Mouse (Mus musculus) lung, adult 18-20 months (tissue): ENCODE data around the gene Rpl27.
"Not testable (repeated sequence)": the region's sequence is repeated elsewhere in the genome, so short reads cannot be mapped to it uniquely, and the experiment has no call there.

Experiments
- DNase-seq, 2 experiments: peaks; one replicate each; pipeline ENCODE4 v3.0.0; 2022; ENCODE audit warnings: mixed read lengths in 2 of 2

Gene Rpl27

GRCm38 (mm10) chr11:101448274-101448746 lies 6.2 kb downstream of the Rpl27 start, which contains the start of gene Ifi35:
TSS of gene Ifi35 (plus strand) at chr11:101448407.
- peak; percentile 91 to 93 for DNase-seq

GRCm38 (mm10) chr11:101448899-101449298 lies 6.8 kb downstream of the Rpl27 start:
- DNase-seq = peak in 1 of 2 experiments; percentile 17

- not testable (repeated sequence) for DNase-seq
Observed at GRCm38 (mm10) chr11:101449596-101449995, 7.5 kb downstream of the Rpl27 start.

- peak in 1 of 2 experiments; percentile 36 for DNase-seq
Observed at GRCm38 (mm10) chr11:101450394-101450793, 8.3 kb downstream of the Rpl27 start.

- DNase-seq = no peak
Observed at GRCm38 (mm10) chr11:101451536-101451935, 9.4 kb downstream of the Rpl27 start.

- DNase-seq = no peak
Observed at GRCm38 (mm10) chr11:101452093-101452774, 10.1 kb downstream of the Rpl27 start.

GRCm38 (mm10) chr11:101454702-101455101 lies 12.6 kb downstream of the Rpl27 start:
- DNase-seq = no peak

GRCm38 (mm10) chr11:101455627-101456026 lies 13.5 kb downstream of the Rpl27 start:
- no peak for DNase-seq

- DNase-seq = no peak
Observed at GRCm38 (mm10) chr11:101457631-101458030, 15.5 kb downstream of the Rpl27 start.

- no peak for DNase-seq
Observed at GRCm38 (mm10) chr11:101458217-101458616, 16.1 kb downstream of the Rpl27 start.

- DNase-seq = peak; percentile 58 to 75
Observed at GRCm38 (mm10) chr11:101459716-101460115, 17.6 kb downstream of the Rpl27 start.

GRCm38 (mm10) chr11:101460321-101460720 lies 18.2 kb downstream of the Rpl27 start:
- DNase-seq = no peak

- no peak for DNase-seq
Observed at GRCm38 (mm10) chr11:101462141-101462540, 20.0 kb downstream of the Rpl27 start.

- peak in 1 of 2 experiments; percentile 9 for DNase-seq
Observed at GRCm38 (mm10) chr11:101462583-101463440, 20.7 kb downstream of the Rpl27 start.

- DNase-seq = peak; percentile 63 to 77
Observed at GRCm38 (mm10) chr11:101464211-101465100, 22.4 kb downstream of the Rpl27 start, which contains the start of gene Rnd2. TSS of gene Rnd2 (plus strand) at chr11:101464999.

- DNase-seq = peak; percentile 79 to 85
Observed at GRCm38 (mm10) chr11:101465101-101465868, 23.2 kb downstream of the Rpl27 start.

GRCm38 (mm10) chr11:101465869-101466551 lies 23.9 kb downstream of the Rpl27 start, which contains the start of gene Vat1:
TSS of gene Vat1 (minus strand) at chr11:101466230.
- DNase-seq = peak; percentile 75 to 81

GRCm38 (mm10) chr11:101466552-101466950 lies 24.5 kb downstream of the Rpl27 start:
- DNase-seq = not testable (repeated sequence)

- peak; percentile 73 to 83 for DNase-seq
Observed at GRCm38 (mm10) chr11:101467477-101468262, 25.6 kb downstream of the Rpl27 start.

- peak in 1 of 2 experiments; percentile 19 for DNase-seq
Observed at GRCm38 (mm10) chr11:101468263-101468688, 26.2 kb downstream of the Rpl27 start.
